Mouse (Mus musculus): Measurements from ENCODE around the gene Gm34653.

Gm34653 gene

GRCm38 (mm10) chr2:34884186-34884585 lies 51.4 kb downstream of the Gm34653 start:
- DNase-seq (ENCODE audit: low read depth, low spot score), result no peak

Measured in ES-CJ7 (cell line).